Mouse (Mus musculus): ENCODE measurements around the gene Mbtps2.

The Mbtps2 gene

DNA sequence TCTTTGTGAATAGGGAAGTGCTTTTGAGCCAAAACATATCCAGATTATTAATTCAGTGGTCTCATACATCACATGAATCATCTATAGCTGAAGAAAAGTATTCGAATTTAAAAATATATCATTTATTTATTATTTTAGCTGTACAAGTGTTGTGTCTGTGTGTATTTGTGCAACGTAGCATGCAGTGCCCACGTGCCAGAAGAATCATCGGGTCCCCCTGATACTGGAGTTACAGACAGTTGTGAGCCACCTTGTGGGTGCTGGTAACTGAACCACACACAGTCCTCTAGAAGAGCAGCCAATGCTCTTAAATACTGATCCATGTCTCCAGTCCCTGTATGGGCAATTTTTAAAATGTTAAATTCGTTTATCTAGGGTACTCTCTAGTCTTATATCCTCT, 92.1 kb downstream of the Mbtps2 start:
- in situ Hi-C loops (cut with MboI, MseI) = no loop called here

DNA sequence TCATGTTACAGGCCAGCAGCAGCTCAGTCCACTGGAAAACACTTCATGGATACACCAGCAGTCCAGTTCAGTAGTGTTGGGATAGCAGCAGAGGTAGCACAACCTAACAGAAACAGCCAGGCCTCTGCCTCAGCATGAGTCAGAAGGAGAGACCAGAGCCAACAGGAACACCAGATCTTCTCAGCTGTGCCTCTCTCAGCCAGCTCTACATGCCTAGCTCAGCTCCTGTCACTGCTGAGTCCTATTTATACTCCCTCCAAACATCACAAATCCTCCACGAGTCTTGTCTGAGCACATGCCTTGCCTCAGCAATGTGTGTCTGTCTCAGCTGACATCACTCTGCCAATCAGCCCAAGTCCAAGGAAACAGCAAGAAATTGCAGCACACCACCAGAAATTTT, 94.0 kb downstream of the Mbtps2 start:
- in situ Hi-C loops (cut with MboI, MseI) = no loop called here

DNA sequence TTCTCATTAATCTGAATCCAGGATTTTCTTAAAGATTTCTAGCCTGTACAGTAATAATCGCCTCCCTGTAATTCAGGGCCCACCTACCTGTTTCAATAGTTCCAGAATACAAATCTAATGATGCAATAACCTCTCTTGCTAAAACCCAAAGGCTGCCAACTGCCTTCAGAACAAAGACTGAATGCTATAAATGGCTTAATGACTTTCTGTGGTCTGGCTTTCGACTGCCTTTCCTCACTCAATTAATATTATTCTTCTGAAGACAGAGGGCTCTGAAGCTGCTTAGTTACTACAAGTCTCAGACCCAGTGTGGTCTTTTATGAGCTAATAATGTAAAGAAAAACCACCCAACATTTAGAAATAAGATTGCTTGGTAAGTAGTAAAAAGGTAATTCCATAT, 96.6 kb downstream of the Mbtps2 start:
- in situ Hi-C loops (cut with MboI, MseI) = no loop called here

DNA sequence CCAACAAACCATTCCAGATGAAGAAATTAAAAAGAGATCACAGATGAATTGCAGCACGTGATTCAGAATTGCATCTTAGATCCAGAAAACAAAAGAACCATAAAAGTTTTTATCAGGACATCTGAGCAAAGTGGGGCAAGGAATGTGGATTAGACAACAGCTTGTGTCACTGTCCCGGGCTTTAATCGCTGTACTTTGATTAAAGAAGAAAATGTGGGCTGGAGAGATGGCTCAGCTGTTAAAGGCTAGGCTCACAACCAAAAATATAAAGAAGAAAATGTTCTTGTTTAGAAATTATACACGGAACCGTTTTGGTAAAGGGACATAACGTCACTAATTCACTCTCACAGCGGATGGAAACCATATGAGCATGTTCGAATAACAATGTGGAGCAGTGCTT, 98.5 kb downstream of the Mbtps2 start:
- in situ Hi-C loops (cut with MboI, MseI) = no loop called here

DNA sequence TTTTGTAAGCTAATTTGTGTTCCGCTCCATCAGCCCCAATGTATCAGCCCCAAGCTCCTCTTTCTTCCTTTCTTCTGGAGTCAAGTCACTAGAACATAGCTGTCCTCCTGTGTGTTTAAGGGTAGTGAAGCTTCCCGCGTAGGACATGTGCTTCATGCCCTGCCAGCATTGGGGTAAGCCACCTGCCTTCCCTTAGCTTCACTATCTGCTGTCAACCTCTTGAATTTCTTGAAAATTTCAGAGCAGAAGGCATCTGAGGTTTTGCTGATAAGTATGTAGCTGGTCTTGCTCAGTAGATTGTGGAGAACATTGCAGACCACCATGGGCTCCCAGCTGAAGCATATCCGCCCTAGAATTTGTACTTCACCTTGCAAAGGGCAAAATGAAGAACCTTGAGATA, 105.4 kb downstream of the Mbtps2 start:
- in situ Hi-C loops (cut with MboI, MseI) = no loop called here

DNA sequence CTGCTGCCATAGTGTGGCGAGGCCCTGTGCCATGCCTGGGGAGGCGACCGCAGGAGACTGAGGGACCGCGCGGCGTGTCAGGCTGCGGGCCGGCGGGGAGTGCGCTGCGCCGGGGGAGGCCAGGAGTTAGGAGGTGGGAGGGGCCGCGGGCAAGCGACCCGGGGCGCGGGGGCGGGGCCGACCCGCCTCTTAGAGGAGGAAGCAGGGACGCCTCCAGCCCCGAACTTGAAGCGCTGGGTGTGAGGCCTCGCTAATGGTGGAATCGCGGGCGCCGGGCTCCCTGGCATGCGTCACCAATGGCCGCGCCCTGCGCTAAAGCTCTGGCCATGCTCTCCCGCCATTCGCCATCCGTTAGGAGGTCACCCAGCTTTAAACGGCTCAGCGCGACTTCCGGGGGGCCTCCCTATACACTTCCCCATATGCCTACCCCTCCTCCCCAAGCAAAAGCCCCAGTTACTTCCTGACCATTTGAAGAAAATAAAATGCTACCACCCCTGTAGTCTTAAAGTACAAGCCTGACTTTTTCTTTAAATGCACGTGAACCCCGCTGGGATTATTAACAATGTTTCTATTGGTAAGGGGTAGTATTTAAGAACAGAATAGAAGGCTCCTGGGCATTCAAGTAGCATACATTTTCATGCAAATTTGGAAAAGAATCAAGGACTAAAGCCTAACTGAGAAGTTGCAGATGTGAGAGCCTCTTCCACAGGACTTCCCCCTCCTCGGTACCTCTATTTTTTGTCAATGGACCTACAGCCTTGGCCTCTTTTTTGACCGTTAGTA, 106.4 kb downstream of the Mbtps2 start, which contains the start of gene Sms:
TSS of gene Sms (minus strand) at position 344 of the 783 bp plus-strand sequence.
- in situ Hi-C loops (cut with MboI, MseI) = no loop called here

DNA sequence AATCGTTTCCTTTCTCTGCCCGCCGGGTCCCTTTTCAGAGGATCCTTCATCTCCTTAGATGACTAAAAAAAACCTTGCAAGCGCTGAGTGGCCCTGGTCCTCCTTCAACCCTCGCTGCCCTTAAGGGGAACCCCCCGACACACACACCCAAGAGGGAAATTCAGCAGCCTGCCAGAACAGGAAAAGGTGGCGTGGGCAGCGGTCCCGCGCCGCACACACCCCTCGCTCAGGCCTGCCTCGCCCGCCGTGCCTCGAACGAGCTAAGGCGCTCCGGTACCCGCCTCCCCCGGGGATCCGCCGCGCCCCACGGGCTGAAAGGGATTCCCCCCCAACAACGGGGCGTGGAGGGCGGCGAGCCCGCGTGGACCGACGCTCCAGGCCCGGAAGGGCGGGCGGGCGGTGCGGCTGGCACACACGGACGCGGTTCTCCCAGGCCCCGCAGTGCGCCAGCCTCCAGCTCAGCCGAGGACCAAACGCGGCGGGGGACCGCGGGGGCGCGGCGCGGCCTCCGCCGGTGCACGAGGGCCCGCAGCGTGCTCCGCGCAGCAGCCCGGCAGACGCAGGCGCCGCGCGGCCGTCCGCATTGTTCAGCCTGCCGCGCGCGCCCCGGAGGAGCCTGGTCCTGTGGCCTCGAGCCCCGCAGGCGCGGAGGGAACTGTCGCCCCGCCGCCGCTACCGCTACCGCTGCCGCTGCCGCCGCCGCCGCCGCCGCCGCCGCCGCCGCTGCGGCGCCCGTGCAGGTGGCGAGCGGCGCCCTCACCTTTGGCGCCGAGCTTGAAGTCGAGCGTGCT, 107.2 kb downstream of the Mbtps2 start:
- in situ Hi-C loops (cut with MboI, MseI) = no loop called here

DNA sequence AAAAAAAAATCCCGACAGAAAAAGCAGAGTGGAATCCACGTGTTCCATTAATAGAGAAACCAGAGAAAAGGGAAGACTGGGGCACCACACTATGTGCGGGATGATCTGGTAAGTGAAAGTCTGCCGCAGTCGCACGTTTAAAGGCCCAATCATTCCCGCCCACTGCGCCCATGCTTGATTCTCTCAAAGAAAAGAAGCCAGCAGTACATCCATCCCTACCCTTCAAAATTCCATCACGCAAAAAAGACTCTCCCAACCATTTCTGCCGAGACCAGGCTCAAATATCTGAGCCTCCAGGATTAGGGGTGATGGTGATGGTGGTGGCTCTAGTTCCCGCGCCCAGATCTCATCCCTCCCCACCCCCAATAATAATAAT, 107.8 kb downstream of the Mbtps2 start:
- in situ Hi-C loops (cut with MboI, MseI) = no loop called here

DNA sequence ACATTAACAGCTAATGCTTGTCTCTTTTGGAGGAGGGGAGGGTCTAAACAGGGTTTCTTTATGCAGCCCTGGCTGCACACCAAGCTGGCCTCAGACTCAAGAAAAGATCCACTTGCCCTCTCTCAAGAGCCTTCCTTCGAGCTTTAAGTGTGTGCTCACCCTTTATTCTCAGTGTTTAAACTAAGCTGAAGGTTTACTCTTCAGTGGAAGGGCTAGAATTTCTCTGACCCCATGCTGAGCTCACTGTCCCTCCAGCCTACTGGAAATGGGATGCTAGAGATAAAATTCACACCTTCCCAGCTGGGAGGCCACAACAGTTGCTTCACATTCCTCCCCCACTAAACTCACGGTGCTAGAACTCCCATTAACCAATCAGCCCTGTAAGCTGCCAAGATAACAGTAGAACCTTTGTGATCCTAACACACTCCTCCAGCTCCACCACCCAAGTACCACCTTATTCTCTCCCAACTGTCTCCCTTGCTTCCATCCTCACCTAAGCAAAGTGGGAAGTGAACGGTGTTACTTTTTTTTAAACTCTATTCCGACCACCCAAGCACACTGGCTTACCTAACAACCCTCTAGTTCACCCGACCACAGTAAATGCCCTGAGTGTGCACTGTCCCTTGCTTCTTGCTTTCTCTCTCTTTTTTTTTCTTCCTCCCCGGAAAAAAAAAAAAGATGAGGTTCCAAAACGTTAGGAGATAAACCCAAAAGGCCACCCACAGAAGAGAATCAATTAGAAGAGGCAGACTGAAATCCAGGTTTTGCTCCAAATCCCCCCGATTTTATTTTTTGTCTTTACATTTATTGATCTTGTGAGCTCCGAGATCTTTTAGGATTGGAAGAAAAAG, 108.4 kb downstream of the Mbtps2 start:
- in situ Hi-C loops (cut with MboI, MseI) = loop anchor here (10.0 kb wide), 1 partner anchor 105 kb away; the partner anchor contains the start of gene Mbtps2

DNA sequence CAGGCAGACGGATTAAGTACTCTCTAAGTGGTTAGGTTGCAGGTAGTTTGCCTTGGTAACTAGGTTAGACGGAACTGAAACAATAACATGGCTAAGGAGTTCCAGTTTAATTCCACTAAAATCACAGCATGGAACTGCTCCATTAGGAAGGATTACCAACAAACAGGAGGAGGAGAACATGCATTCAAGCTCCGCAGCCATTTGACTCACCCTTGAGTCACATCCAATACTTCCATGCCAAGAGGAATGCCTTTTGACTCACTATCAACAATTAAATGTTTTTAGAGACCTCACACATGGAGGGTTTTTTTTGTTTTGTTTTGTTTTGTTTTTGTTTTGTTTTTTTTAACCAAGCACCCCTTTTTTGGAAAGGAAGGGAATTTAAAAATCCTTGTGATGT, 109.7 kb downstream of the Mbtps2 start:
- in situ Hi-C loops (cut with MboI, MseI) = loop anchor here (10.0 kb wide), 1 partner anchor 106 kb away; the partner anchor contains the start of gene Mbtps2

DNA sequence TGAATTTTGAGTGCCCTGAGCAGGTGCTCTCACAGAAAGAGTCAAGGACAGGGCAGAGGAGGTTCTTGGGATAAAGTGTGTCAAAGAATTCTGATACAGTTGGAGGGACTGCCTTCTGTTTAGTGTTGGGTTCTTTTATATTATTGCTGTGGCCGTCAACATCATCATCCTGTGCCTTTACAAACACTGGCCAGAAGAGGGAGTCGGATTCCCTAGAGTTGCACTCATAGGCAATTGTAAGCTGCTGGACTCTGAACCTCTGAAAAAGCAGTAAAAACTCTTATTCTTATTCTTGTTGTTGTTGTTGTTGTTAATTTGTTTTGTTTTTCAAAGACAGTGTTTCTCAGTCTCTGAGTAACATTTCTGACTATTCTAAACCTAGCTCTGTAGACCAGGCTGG, 111.8 kb downstream of the Mbtps2 start:
- in situ Hi-C loops (cut with MboI, MseI) = loop anchor here (10.0 kb wide), 1 partner anchor 108 kb away; the partner anchor contains the start of gene Mbtps2

All from T-helper 1 cell (primary cell).